Mouse (Mus musculus) limb, embryonic 11.5 days (tissue): ENCODE measurements around the gene Erlin1. TPM values are rescaled to one million over a fixed set of nuclear protein-coding genes. Genes with fewer than 3 reads are reported as not detected.

Experiments
- ATAC-seq: fragments of 200-750 bp; cut with Nextera tagmentation; 2 replicates; pipeline ENCODE4 v1.8.0; 2017; ENCODE audit warnings: low read depth; ENCODE audit not compliant: insufficient number of reproducible peaks, low FRiP score, low TSS enrichment
- DNase-seq: peaks from one replicate; pipeline ENCODE4 v3.0.0-alpha.2; 2015; ENCODE audit warnings: low spot score
- H3K27ac ChIP-seq: fragments of 300-500 bp; sonication (generic); replicated peaks from 2 replicates; pipeline ENCODE4 v1.5.1; 2014; ENCODE audit warnings: low read depth, mild to moderate bottlenecking, low read length
- H3K27me3 ChIP-seq: fragments of 300-500 bp; sonication (generic); 2 replicates; pipeline ENCODE4 v1.6.1; 2014; ENCODE audit warnings: mild to moderate bottlenecking, low read length, mixed read lengths; ENCODE audit not compliant: control insufficient read depth, insufficient read depth
- H3K36me3 ChIP-seq: fragments of 300-500 bp; sonication (generic); 2 replicates; pipeline ENCODE4 v1.6.1; 2014; ENCODE audit warnings: mild to moderate bottlenecking, low read length, moderate library complexity, mixed read lengths; ENCODE audit not compliant: control insufficient read depth, insufficient read depth
- H3K4me1 ChIP-seq: fragments of 300-500 bp; sonication (generic); 2 replicates; pipeline ENCODE4 v1.6.1; 2014; ENCODE audit warnings: low read length, mixed read lengths; ENCODE audit not compliant: control insufficient read depth, insufficient read depth
- H3K4me2 ChIP-seq: fragments of 300-500 bp; sonication (generic); 2 replicates; pipeline ENCODE4 v1.6.1; 2014; ENCODE audit warnings: low read depth, mild to moderate bottlenecking, moderate library complexity; ENCODE audit not compliant: severe bottlenecking
- H3K4me3 ChIP-seq: fragments of 300-500 bp; sonication (generic); 2 replicates; pipeline ENCODE4 v1.5.1; 2014; ENCODE audit warnings: low read depth, low read length
- H3K9ac ChIP-seq: fragments of 300-500 bp; sonication (generic); 2 replicates; pipeline ENCODE4 v1.6.1; 2014; ENCODE audit warnings: mild to moderate bottlenecking, low read length
- H3K9me3 ChIP-seq: fragments of 300-500 bp; sonication (generic); 2 replicates; pipeline ENCODE4 v1.6.1; 2016; ENCODE audit warnings: low read length; ENCODE audit not compliant: control insufficient read depth
- WGBS: fragments of 180-500 bp; shearing (Covaris S2); extraction: QIAGEN DNeasy Blood & Tissue Kit; methylation state at CpG from one replicate; pipeline ENCODE4 v1.1.7; 2014; 5-methylcytosine and 5-hydroxymethylcytosine counted together
- polyA plus RNA-seq: library from polyadenylated mRNA; unstranded; fragments of >200 nt; fragmentation: Nextera tagmentation; extraction: Ambion mirVana; gene quantifications from 2 replicates; pipeline ENCODE4 v1.2.1, GENCODE M21; 2014

Erlin1 gene
- polyA plus RNA-seq, 1 experiment from 2014 or later: 20.1 TPM

- no peaks in the 10 kb centered on the region for H3K27me3 ChIP-seq
- H3K36me3 ChIP-seq: no peaks in the 10 kb centered on the region
- H3K4me2 ChIP-seq: no peak overlapping the region
- H3K9me3 ChIP-seq: no peaks in the 10 kb centered on the region
- H3K9ac ChIP-seq: no peak overlapping the region
- WGBS: 59% methylated on average over 8 of the region's 8 CpGs
- DNase-seq (no peak), ATAC-seq (no peak)
- H3K27ac ChIP-seq: no peak overlapping the region
- no peak overlapping the region for H3K4me3 ChIP-seq
- no peaks in the 10 kb centered on the region for H3K4me1 ChIP-seq
Observed at GRCm38 (mm10) chr19:44026956-44027530, 42.5 kb downstream of the Erlin1 start.

- Histone ChIP-seq H3K9me3 (no peaks in the 10 kb centered on the region), H3K27me3 (no peaks in the 10 kb centered on the region), H3K4me3 (no peak overlapping the region), H3K4me1 (no peaks in the 10 kb centered on the region), H3K4me2 (no peak overlapping the region), H3K9ac (no peak overlapping the region), H3K36me3 (no peaks in the 10 kb centered on the region), H3K27ac (no peak overlapping the region)
- WGBS: 89% methylated on average over 13 of the region's 13 CpGs
- DNase-seq: no peak
- no peak for ATAC-seq
Observed at GRCm38 (mm10) chr19:44024921-44025585, 44.5 kb downstream of the Erlin1 start.

GRCm38 (mm10) chr19:44023066-44023465 is 46.5 kb downstream of the Erlin1 start:
- Histone ChIP-seq H3K4me3 (no peak overlapping the region), H3K9ac (no peak overlapping the region), H3K27ac (no peak overlapping the region), H3K36me3 (no peaks in the 10 kb centered on the region), H3K27me3 (no peaks in the 10 kb centered on the region), H3K4me1 (no peaks in the 10 kb centered on the region), H3K4me2 (no peak overlapping the region), H3K9me3 (no peaks in the 10 kb centered on the region)
- WGBS: 63% methylated on average over 5 of the region's 5 CpGs
- DNase-seq (no peak), ATAC-seq (no peak)

GRCm38 (mm10) chr19:44021502-44021901 is 48.1 kb downstream of the Erlin1 start:
- ATAC-seq: no peak
- no peak overlapping the region for H3K9ac ChIP-seq
- H3K9me3 ChIP-seq: no peaks in the 10 kb centered on the region
- no peak overlapping the region for H3K4me2 ChIP-seq
- no peak overlapping the region for H3K4me3 ChIP-seq
- no peak for DNase-seq
- no peak overlapping the region for H3K27ac ChIP-seq
- H3K36me3 ChIP-seq: no peaks in the 10 kb centered on the region
- H3K27me3 ChIP-seq: no peaks in the 10 kb centered on the region
- no peaks in the 10 kb centered on the region for H3K4me1 ChIP-seq
- WGBS: 94% methylated on average over 4 of the region's 4 CpGs

GRCm38 (mm10) chr19:44019739-44020138 is 49.8 kb downstream of the Erlin1 start:
- H3K9ac ChIP-seq: no peak overlapping the region
- H3K27me3 ChIP-seq: no peaks in the 10 kb centered on the region
- ATAC-seq (no peak), DNase-seq (no peak)
- 68% methylated on average over 7 of the region's 7 CpGs for WGBS
- no peaks in the 10 kb centered on the region for H3K4me1 ChIP-seq
- no peak overlapping the region for H3K27ac ChIP-seq
- H3K4me3 ChIP-seq: no peak overlapping the region
- no peaks in the 10 kb centered on the region for H3K36me3 ChIP-seq
- H3K4me2 ChIP-seq: no peak overlapping the region
- no peaks in the 10 kb centered on the region for H3K9me3 ChIP-seq

- no peak overlapping the region for H3K9ac ChIP-seq
- WGBS: 87% methylated on average over 6 of the region's 6 CpGs
- H3K4me3 ChIP-seq: no peak overlapping the region
- no peaks in the 10 kb centered on the region for H3K36me3 ChIP-seq
- no peaks in the 10 kb centered on the region for H3K9me3 ChIP-seq
- no peaks in the 10 kb centered on the region for H3K4me1 ChIP-seq
- no peak overlapping the region for H3K27ac ChIP-seq
- ATAC-seq (no peak), DNase-seq (no peak)
- no peak overlapping the region for H3K4me2 ChIP-seq
- H3K27me3 ChIP-seq: no peaks in the 10 kb centered on the region
Observed at GRCm38 (mm10) chr19:44013862-44014261, 55.7 kb downstream of the Erlin1 start.

- DNase-seq (no peak), ATAC-seq (no peak)
- WGBS: 70% methylated on average over 15 of the region's 15 CpGs
- H3K27me3 ChIP-seq: no peaks in the 10 kb centered on the region
- no peak overlapping the region for H3K4me3 ChIP-seq
- H3K4me1 ChIP-seq: no peaks in the 10 kb centered on the region
- H3K27ac ChIP-seq: no peak overlapping the region
- H3K4me2 ChIP-seq: no peak overlapping the region
- no peaks in the 10 kb centered on the region for H3K36me3 ChIP-seq
- H3K9me3 ChIP-seq: no peaks in the 10 kb centered on the region
- no peak overlapping the region for H3K9ac ChIP-seq
Observed at GRCm38 (mm10) chr19:44008784-44009183, 60.8 kb downstream of the Erlin1 start.

GRCm38 (mm10) chr19:44007186-44007585 is 62.4 kb downstream of the Erlin1 start:
- Histone ChIP-seq H3K4me1 (no peaks in the 10 kb centered on the region), H3K4me2 (no peak overlapping the region), H3K27ac (no peak overlapping the region), H3K27me3 (no peaks in the 10 kb centered on the region), H3K9me3 (no peaks in the 10 kb centered on the region), H3K4me3 (no peak overlapping the region), H3K9ac (no peak overlapping the region), H3K36me3 (no peaks in the 10 kb centered on the region)
- ATAC-seq: no peak
- WGBS: 68% methylated on average over 12 of the region's 12 CpGs
- peak; percentile 24 for DNase-seq

- Histone ChIP-seq H3K27me3 (no peaks in the 10 kb centered on the region), H3K9ac (no peak overlapping the region), H3K4me3 (no peak overlapping the region), H3K36me3 (no peaks in the 10 kb centered on the region), H3K4me1 (no peaks in the 10 kb centered on the region), H3K9me3 (no peaks in the 10 kb centered on the region), H3K4me2 (no peak overlapping the region), H3K27ac (no peak overlapping the region)
- ATAC-seq: no peak
- no peak for DNase-seq
- 71% methylated on average over 4 of the region's 4 CpGs for WGBS
Observed at GRCm38 (mm10) chr19:44005025-44005424, 64.6 kb downstream of the Erlin1 start.
